Mouse (Mus musculus): ENCODE data around the gene Rnf130. TPM values are rescaled to one million over a fixed set of nuclear protein-coding genes. Genes with fewer than 3 reads are reported as not detected.

The Rnf130 gene
- polyA plus RNA-seq, 2 experiments: 16.0 to 36.3 TPM

DNA sequence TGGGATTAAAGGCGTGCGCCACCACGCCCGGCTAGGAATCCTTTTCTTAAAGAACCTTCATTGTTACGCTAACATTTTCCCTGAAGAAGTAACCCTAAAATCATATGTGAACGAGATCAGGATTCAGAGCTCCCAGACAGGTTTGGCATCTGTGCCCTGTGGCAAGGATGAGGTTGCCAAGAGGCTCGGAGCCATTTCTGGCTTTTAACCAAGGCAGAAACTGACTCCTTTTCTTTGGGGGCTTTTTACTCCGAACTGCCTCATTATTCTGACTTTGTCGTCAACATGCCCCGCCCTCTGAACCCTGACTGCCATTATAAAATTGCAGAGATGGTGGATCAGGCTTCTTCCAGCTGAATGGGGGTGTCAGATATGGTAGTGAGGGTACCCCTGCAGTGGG, 17.4 kb upstream of the Rnf130 start:
- H3K27ac ChIP-seq: no peak overlapping the region
- H3K27me3 ChIP-seq (ENCODE audit: control insufficient read depth, insufficient read depth, low read length): no peaks in the 10 kb centered on the region
- H3K36me3 ChIP-seq (replicated peaks; ENCODE audit: control insufficient read depth, insufficient read depth, low read depth): no peaks in the 10 kb centered on the region
- no peak overlapping the region for H3K4me3 ChIP-seq (ENCODE audit: insufficient read depth in 1 of 2, low read depth in 2 of 2, low read length in 2 of 2)
- DNase-seq (ENCODE audit: low read depth in 3 of 3, low spot score in 3 of 3) (no peak), ATAC-seq (ENCODE audit: insufficient read depth) (no peak)
- WGBS (ENCODE audit: insufficient replicate concordance): 72% methylated on average over 10 of the region's 10 CpGs
- H3K4me2 ChIP-seq (ENCODE audit: low read depth): no peak overlapping the region
- TF ChIP-seq EP300 (IDR thresholded peaks at IDR 0.05; ENCODE audit: low read depth) (no peak), CTCF (IDR thresholded peaks at IDR 0.05; ENCODE audit: low read depth) (no peak)
- H3K9ac ChIP-seq (replicated peaks): no peak overlapping the region
- no peaks in the 10 kb centered on the region for H3K4me1 ChIP-seq (replicated peaks; ENCODE audit: control insufficient read depth in 2 of 2, insufficient read depth in 2 of 2, low read length in 1 of 2)
- H3K9me3 ChIP-seq (ENCODE audit: control insufficient read depth, low read length): no peaks in the 10 kb centered on the region

DNA sequence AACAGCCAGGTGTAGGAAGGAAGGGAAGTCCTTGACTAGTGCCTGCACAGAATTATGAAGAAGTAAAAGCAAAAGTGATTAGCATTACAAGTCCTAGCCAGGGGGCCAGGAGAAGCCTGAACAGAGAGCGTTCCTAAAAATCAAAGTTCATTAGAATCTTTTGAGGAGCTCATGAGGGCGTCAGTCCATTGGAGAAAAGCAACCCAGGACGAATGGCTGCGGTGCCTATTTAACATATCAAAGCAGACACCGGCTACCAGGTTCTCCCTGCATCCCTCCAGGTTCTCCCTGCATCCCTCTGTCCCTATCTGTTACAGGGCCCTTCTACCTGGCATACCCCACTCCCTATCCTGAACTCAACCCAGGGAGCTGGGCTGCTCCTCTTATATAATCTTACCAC, 16.9 kb upstream of the Rnf130 start:
- H3K4me3 ChIP-seq (ENCODE audit: insufficient read depth in 1 of 2, low read depth in 2 of 2, low read length in 2 of 2): no peak overlapping the region
- H3K27ac ChIP-seq: no peak overlapping the region
- H3K9ac ChIP-seq (replicated peaks): no peak overlapping the region
- 61% methylated on average over 5 of the region's 5 CpGs for WGBS (ENCODE audit: insufficient replicate concordance)
- no peak for DNase-seq (ENCODE audit: low read depth in 3 of 3, low spot score in 3 of 3)
- no peaks in the 10 kb centered on the region for H3K27me3 ChIP-seq (ENCODE audit: control insufficient read depth, insufficient read depth, low read length)
- no peak overlapping the region for H3K4me2 ChIP-seq (ENCODE audit: low read depth)
- no peak for TF ChIP-seq EP300 (IDR thresholded peaks at IDR 0.05; ENCODE audit: low read depth)
- no peak for TF ChIP-seq CTCF (IDR thresholded peaks at IDR 0.05; ENCODE audit: low read depth)
- no peak for ATAC-seq (ENCODE audit: insufficient read depth)
- no peaks in the 10 kb centered on the region for H3K4me1 ChIP-seq (replicated peaks; ENCODE audit: control insufficient read depth in 2 of 2, insufficient read depth in 2 of 2, low read length in 1 of 2)
- no peaks in the 10 kb centered on the region for H3K36me3 ChIP-seq (replicated peaks; ENCODE audit: control insufficient read depth, insufficient read depth, low read depth)
- H3K9me3 ChIP-seq (ENCODE audit: control insufficient read depth, low read length): no peaks in the 10 kb centered on the region

DNA sequence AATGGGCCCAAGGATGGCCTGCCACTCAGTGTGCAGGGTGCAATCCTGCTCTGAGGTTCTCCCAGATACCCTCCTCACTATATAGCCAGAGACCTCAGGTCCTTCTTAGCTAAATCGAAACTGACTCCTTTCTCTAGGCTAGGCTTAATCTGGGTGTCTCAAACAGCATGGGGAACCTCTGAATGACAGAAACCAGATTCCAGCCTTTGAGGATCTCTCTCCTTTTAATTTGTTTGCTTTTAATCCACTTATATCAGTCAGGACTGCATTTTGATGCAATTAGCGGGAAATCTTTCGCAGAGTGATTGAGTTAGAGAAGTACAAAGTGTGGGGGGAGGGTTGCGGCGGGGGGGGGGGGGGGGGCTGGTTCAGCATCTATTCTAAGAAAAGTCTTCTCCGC, 12.1 kb upstream of the Rnf130 start:
- no peaks in the 10 kb centered on the region for H3K36me3 ChIP-seq (replicated peaks; ENCODE audit: control insufficient read depth, insufficient read depth, low read depth)
- ATAC-seq (ENCODE audit: insufficient read depth): no peak

DNA sequence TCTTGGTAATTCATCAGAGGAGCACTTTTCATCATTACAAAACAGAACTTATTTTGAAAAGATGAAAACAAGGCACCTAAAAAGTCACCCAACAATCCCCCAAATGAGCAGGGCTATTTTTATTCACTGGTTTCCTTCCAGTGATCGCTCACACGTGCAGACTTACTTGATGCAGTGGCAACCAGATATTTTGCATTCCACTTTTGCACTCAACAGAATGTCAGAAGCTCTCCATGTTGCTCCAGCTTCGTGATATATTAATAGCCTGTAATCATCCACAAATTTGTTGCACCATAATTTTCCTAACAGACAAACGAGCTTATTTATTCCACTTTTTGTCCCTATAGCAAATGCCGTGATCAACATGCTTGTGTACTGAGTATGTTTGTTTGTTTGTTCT, 8.6 kb upstream of the Rnf130 start:
- 57% methylated on average over 5 of the region's 5 CpGs for WGBS (ENCODE audit: insufficient replicate concordance)
- TF ChIP-seq EP300 (IDR thresholded peaks at IDR 0.05; ENCODE audit: low read depth) (no peak), CTCF (IDR thresholded peaks at IDR 0.05; ENCODE audit: low read depth) (no peak)
- no peak for DNase-seq (ENCODE audit: low read depth in 3 of 3, low spot score in 3 of 3)
- H3K4me1 ChIP-seq (replicated peaks; ENCODE audit: control insufficient read depth in 2 of 2, insufficient read depth in 2 of 2, low read length in 1 of 2): peaks cover 0 to 3% of the 10 kb centered on the region in 2 experiments; a peak in 2 of 4 replicates
- H3K4me3 ChIP-seq (ENCODE audit: insufficient read depth in 1 of 2, low read depth in 2 of 2, low read length in 2 of 2): no peak overlapping the region
- no peaks in the 10 kb centered on the region for H3K36me3 ChIP-seq (replicated peaks; ENCODE audit: control insufficient read depth, insufficient read depth, low read depth)
- no peak overlapping the region for H3K9ac ChIP-seq (replicated peaks)
- no peak overlapping the region for H3K4me2 ChIP-seq (ENCODE audit: low read depth)
- H3K27ac ChIP-seq: no peak overlapping the region
- no peak for ATAC-seq (ENCODE audit: insufficient read depth)
- H3K27me3 ChIP-seq (ENCODE audit: control insufficient read depth, insufficient read depth, low read length): no peaks in the 10 kb centered on the region
- H3K9me3 ChIP-seq (ENCODE audit: control insufficient read depth, low read length): no peaks in the 10 kb centered on the region

More for the DNA sequence above, 12.1 kb upstream of the Rnf130 start:
- DNase-seq (ENCODE audit: low read depth in 3 of 3, low spot score in 3 of 3): no peak
- Histone ChIP-seq H3K9ac (replicated peaks) (no peak overlapping the region), H3K4me3 (ENCODE audit: insufficient read depth in 1 of 2, low read depth in 2 of 2, low read length in 2 of 2) (no peak overlapping the region), H3K9me3 (ENCODE audit: control insufficient read depth, low read length) (no peaks in the 10 kb centered on the region), H3K4me2 (ENCODE audit: low read depth) (no peak overlapping the region), H3K27me3 (ENCODE audit: control insufficient read depth, insufficient read depth, low read length) (no peaks in the 10 kb centered on the region), H3K4me1 (replicated peaks; ENCODE audit: control insufficient read depth in 2 of 2, insufficient read depth in 2 of 2, low read length in 1 of 2) (no peaks in the 10 kb centered on the region; a peak in 1 of 4 replicates), H3K27ac (no peak overlapping the region)
- WGBS (ENCODE audit: insufficient replicate concordance): 66% methylated on average over 6 of the region's 6 CpGs
- no peak for TF ChIP-seq EP300 (IDR thresholded peaks at IDR 0.05; ENCODE audit: low read depth)
- TF ChIP-seq CTCF (IDR thresholded peaks at IDR 0.05; ENCODE audit: low read depth): no peak

DNA sequence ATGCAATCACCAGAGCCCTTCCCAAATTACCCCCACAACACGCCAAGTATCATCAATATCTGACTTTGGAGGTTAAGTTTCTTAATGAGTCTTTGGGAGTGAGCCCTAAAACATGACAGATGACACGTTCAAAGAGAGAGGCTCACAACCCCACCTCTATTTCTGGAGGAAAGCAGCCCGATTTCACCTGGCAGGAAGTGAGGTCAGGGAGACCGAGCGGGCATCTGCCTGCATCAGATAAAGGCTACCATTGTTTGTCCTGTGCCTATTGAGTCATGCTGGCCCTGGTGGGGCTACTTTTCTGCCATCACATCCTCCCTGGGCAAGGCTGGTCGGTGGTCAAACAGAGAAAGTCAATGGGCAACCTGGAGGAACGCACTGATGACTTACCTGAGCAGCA, 7.6 kb upstream of the Rnf130 start:
- H3K4me1 ChIP-seq (replicated peaks; ENCODE audit: control insufficient read depth in 2 of 2, insufficient read depth in 2 of 2, low read length in 1 of 2): peaks cover 0 to 3% of the 10 kb centered on the region in 2 experiments; a peak in 2 of 4 replicates
- no peaks in the 10 kb centered on the region for H3K9me3 ChIP-seq (ENCODE audit: control insufficient read depth, low read length)
- no peak overlapping the region for H3K9ac ChIP-seq (replicated peaks)
- H3K36me3 ChIP-seq (replicated peaks; ENCODE audit: control insufficient read depth, insufficient read depth, low read depth): no peaks in the 10 kb centered on the region
- H3K27me3 ChIP-seq (ENCODE audit: control insufficient read depth, insufficient read depth, low read length): no peaks in the 10 kb centered on the region
- H3K4me2 ChIP-seq (ENCODE audit: low read depth): no peak overlapping the region
- H3K27ac ChIP-seq: no peak overlapping the region
- TF ChIP-seq EP300 (IDR thresholded peaks at IDR 0.05; ENCODE audit: low read depth): no peak
- TF ChIP-seq CTCF (IDR thresholded peaks at IDR 0.05; ENCODE audit: low read depth): no peak
- ATAC-seq (ENCODE audit: insufficient read depth) (no peak), DNase-seq (ENCODE audit: low read depth in 3 of 3, low spot score in 3 of 3) (no peak)
- no peak overlapping the region for H3K4me3 ChIP-seq (ENCODE audit: insufficient read depth in 1 of 2, low read depth in 2 of 2, low read length in 2 of 2)
- WGBS (ENCODE audit: insufficient replicate concordance): 42% methylated on average over 7 of the region's 7 CpGs

Data from liver, embryonic 14.5 days (tissue).